Mouse (Mus musculus) hindlimb bud, embryonic 11.5 days (tissue): ENCODE results near the gene Sp6.
A peak's percentile ranks its signal among the peaks of the same experiment; 100 is the strongest.

Experiments
- DNase-seq: peaks from one replicate; pipeline ENCODE4 v3.0.0-alpha.2; 2012; ENCODE audit warnings: low read depth, low spot score; ENCODE audit errors: extremely low spot score

The Sp6 gene

GRCm38 (mm10) chr11:97013121-97013670, at the start of gene Sp6:
TSS of gene Sp6 (plus strand) at chr11:97013394.
- no peak for DNase-seq

GRCm38 (mm10) chr11:96963580-96963979, 49.6 kb upstream of the Sp6 start:
- no peak for DNase-seq

- DNase-seq, result no peak
These were observed 47.0 kb upstream of the Sp6 start for GRCm38 (mm10) chr11:96966172-96966571.

- DNase-seq, result no peak
These were observed 46.2 kb upstream of the Sp6 start for GRCm38 (mm10) chr11:96966914-96967543.

GRCm38 (mm10) chr11:96967544-96968269, 45.5 kb upstream of the Sp6 start:
- DNase-seq, result no peak

- DNase-seq, result no peak
These were observed 44.7 kb upstream of the Sp6 start for GRCm38 (mm10) chr11:96968476-96968875.

GRCm38 (mm10) chr11:96969280-96969722, 43.9 kb upstream of the Sp6 start:
- no peak for DNase-seq

GRCm38 (mm10) chr11:96969746-96970145, 43.4 kb upstream of the Sp6 start:
- no peak for DNase-seq

GRCm38 (mm10) chr11:96970341-96970740, 42.9 kb upstream of the Sp6 start:
- DNase-seq, result no peak

- DNase-seq, result no peak
These were observed 40.3 kb upstream of the Sp6 start for GRCm38 (mm10) chr11:96972906-96973305.

GRCm38 (mm10) chr11:96973426-96973964, 39.7 kb upstream of the Sp6 start:
- no peak for DNase-seq

GRCm38 (mm10) chr11:96974813-96975212, 38.4 kb upstream of the Sp6 start:
- no peak for DNase-seq

GRCm38 (mm10) chr11:96975511-96976378, 37.4 kb upstream of the Sp6 start:
- DNase-seq, result no peak

GRCm38 (mm10) chr11:96976379-96976687, 36.9 kb upstream of the Sp6 start:
- no peak for DNase-seq

GRCm38 (mm10) chr11:96976911-96977591, 36.1 kb upstream of the Sp6 start:
- no peak for DNase-seq

GRCm38 (mm10) chr11:96977606-96978400, 35.4 kb upstream of the Sp6 start:
- DNase-seq, result peak; percentile 100

- DNase-seq, result no peak
These were observed 34.6 kb upstream of the Sp6 start for GRCm38 (mm10) chr11:96978401-96979246.

- DNase-seq, result no peak
These were observed 33.9 kb upstream of the Sp6 start for GRCm38 (mm10) chr11:96979329-96979728.

GRCm38 (mm10) chr11:96980021-96980420, 33.2 kb upstream of the Sp6 start:
- no peak for DNase-seq
